Mouse (Mus musculus) central nervous system, embryonic 11.5 days (tissue): ENCODE data around the gene C1qtnf4. TPM values are rescaled to one million over a fixed set of nuclear protein-coding genes. Genes with fewer than 3 reads are reported as not detected.

Experiments
- polyA plus RNA-seq: library from polyadenylated mRNA; depleted of rRNA; stranded (reverse); fragments of >200 nt; gene quantifications from 2 replicates; pipeline ENCODE4 v1.2.3, GENCODE M21; 2012; rRNA removed

C1qtnf4 gene
- polyA plus RNA-seq, result 12.7 and 16.8 TPM in 2 replicates

DNA sequence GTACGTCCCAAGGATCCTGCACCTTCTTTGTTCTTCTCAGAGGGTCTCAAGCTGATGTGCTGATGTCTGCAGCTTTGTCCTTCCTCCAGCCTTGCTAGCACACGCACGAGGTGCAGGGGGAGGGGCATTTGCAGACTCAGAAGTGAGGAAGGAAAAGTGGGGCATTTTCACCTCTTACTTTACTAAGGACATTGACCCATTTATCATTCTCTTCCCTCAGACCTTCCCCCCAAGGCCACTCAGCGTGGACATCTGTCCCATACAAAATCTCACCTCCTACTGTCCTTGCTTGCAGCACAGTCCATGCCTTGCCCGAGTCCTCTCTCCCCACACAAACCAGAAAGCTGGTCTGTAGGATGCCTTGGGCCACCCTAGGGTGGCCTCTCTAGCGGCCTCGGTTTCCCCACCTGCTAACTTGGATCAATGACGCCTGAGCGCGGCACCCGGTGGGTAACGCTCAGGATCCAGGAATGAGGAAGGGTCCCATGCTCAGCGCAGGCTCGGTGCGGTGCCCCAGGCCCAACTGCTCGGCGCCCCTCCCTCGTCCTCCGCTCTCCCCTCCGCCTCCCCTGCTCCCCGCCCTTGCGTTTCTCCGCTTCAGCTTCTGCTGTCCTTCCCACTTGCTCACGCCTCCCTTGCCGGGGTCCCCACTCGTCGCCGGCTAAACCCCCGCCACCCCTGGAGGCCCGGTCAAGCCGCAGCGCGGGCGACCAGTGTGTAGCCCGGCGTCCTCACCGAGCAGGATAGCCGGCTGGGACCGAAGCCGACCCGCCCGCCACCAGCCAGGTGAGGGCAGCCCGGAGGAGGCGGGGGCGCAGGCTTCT, at the start of gene C1qtnf4:
C1qtnf4 (plus strand) TSS at position 643 of the 824 bp plus-strand sequence.

DNA sequence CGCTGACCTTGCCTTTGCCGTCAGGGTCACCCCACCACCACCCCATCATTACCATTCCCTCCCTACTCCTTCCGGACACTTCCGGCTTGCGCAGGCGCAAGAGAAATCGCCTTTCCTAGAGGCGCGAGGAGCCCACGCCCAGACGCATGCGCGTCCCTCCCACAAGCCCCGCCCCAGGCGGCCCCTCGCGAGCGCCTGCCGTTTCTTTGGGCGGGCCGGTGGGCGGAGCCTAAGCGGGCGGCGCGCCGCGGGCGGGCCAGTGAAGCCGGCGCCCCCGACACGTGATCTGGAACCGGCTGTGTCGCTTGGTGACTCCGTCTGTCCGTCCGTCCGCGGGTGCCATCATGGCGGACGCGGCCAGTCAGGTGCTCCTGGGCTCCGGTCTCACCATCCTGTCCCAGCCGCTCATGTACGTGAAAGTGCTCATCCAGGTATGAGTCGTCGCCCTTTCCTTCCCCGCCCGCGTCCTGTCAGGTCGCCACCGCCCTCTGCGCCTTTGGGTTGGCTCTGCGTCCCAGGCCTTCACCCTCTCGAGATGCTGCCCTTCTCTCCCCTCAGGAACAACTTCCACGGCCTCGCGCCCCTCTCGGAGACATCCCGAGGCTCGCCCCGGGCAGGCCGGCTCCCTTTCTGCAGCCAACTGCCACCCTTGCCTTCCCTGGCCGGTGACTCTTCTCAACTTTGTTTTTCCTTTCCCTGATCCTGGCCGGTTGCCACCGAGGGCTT, 38.5 kb upstream of the C1qtnf4 start, which contains the start of gene Mtch2:
Mtch2 (plus strand) TSS at position 201 of the 726 bp plus-strand sequence.

DNA sequence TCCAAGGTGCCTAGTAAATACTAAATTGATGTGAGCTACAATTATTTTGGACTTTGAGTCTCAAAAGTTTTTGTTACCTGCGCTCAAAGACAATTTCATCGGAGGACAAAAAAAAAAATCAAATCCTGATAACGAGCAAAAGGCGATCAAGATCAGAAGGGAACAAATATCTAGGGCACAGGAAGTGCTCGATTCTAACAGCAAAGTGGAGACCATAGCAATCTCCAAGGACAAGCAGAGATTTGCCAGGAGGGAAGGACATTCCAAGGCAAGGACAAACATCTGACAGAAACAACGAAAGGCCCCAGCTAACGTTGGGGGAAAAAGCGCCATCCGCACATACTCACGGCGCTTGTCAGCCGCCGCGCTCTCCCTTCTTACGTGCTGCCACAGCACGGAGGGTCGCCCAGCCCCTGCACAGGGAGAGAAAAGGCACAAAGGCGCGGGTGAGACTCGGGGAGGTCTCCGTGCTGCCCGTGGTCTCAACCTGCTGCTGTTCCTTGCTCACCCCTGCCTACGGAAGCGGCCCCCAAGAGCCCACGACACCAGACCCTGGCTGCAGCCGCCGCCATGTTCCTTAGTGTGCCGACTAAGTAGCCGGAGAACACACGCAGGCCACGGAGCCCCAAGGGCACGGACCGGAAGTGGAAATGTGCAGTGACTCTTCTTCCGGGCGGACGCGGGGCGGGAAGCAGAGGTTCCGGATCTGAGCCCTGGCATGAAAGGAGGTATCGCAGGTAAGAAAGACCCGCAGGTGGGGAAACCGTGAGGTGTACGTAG, 18.6 kb downstream of the C1qtnf4 start, which contains the start of the genes Kbtbd4 and Ndufs3:
Kbtbd4 (plus strand) TSS at position 665 of the 780 bp plus-strand sequence.
Ndufs3 (minus strand) TSS at position 752 of the 780 bp plus-strand sequence.

Other genes starting within 250 kb of the C1qtnf4 start
- 25.4 and 46.2 TPM in 2 replicates for gene Nup160, start 208.6 kb upstream of the C1qtnf4 start, polyA plus RNA-seq
- 108 and 130 TPM in 2 replicates for gene Fnbp4, start 140.5 kb upstream of the C1qtnf4 start, polyA plus RNA-seq
- 0.44 and 1.0 TPM in 2 replicates for gene Agbl2, start 103.1 kb upstream of the C1qtnf4 start, polyA plus RNA-seq
- gene Mtch2, start 38.7 kb upstream of the C1qtnf4 start, polyA plus RNA-seq, result 166 and 184 TPM in 2 replicates
- 27.0 and 36.5 TPM in 2 replicates for gene Kbtbd4, start 18.9 kb downstream of the C1qtnf4 start, polyA plus RNA-seq
- 142 and 152 TPM in 2 replicates for gene Ndufs3, start 19.0 kb downstream of the C1qtnf4 start, polyA plus RNA-seq
- gene Celf1, start 54.5 kb downstream of the C1qtnf4 start, polyA plus RNA-seq, result 123 and 128 TPM in 2 replicates
- gene Rapsn, start 149.8 kb downstream of the C1qtnf4 start, polyA plus RNA-seq, result 1.1 and 4.6 TPM in 2 replicates
- gene Psmc3, start 168.1 kb downstream of the C1qtnf4 start, polyA plus RNA-seq, result 256 and 367 TPM in 2 replicates
- 25.8 and 37.7 TPM in 2 replicates for gene Slc39a13, start 184.6 kb downstream of the C1qtnf4 start, polyA plus RNA-seq
- gene Spi1, start 196.5 kb downstream of the C1qtnf4 start, polyA plus RNA-seq, result 3.5 and 4.8 TPM in 2 replicates
- gene Mybpc3, start 232.3 kb downstream of the C1qtnf4 start, polyA plus RNA-seq, result 8.5 and 12.8 TPM in 2 replicates